Mouse (Mus musculus) right cerebral cortex, postnatal 4 days (tissue): ENCODE results near the gene Ciita.

Experiments
- DNase-seq: peaks from one replicate; pipeline ENCODE4 v3.0.0-alpha.2; 2022

Gene Ciita

DNA sequence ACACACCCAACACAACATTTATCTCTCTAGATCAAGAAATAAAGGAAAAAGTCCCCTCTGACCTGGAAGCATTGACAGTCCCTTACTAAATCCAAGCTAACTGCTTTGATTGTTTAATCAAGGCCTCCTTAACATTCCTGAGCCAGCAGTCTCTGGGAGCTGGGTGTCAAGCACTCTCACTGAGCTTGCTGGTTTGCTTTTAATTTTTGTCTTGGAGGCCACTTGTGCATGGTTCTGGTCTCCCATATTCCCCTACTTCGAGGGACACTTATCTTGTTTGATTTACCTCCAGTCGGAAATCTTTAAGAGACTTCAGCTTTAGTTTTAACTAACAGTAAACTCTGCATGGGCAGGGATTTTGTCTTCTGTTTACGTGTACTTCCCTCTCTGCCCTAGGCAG is 4.9 kb upstream of the Ciita start:
- no peak for DNase-seq

DNA sequence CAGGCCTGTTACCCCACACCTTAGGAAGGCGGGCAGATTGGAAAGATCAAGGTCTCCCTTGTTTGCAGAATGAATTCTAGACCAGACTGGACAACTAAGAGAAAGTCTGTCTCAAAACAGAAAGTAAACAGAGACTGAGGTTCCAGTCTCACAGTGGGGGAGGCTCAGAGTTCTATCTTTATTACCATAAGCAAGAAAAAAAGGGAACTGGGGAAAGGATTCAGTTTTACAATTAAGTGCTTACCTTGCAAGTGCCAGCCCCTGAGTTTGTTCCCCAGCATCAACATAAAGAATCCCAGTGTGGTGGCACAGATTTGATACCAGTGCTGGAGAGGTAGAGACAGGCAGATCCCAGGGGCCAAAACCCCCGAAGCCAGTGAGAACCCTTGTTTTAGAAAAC is 3.9 kb upstream of the Ciita start:
- no peak for DNase-seq

DNA sequence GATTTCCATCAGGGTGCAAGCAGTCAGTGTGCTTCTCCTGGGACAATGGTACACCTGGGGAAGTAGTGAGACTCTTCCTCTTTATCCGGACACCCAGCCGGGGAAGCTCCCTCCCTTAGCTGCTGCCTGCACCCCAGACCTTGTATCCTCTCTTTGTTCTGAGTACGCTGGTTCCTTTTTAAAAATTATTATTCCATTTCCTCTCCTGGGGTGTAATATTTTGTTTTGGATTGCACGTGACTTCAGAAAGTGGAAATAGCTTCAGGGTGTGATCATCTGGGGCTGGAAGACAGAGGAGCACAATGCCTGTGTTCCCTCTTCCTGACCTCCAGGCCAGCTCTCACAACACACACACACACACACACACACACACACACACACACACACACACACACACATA is 2.5 kb downstream of the Ciita start:
- DNase-seq: no peak

DNA sequence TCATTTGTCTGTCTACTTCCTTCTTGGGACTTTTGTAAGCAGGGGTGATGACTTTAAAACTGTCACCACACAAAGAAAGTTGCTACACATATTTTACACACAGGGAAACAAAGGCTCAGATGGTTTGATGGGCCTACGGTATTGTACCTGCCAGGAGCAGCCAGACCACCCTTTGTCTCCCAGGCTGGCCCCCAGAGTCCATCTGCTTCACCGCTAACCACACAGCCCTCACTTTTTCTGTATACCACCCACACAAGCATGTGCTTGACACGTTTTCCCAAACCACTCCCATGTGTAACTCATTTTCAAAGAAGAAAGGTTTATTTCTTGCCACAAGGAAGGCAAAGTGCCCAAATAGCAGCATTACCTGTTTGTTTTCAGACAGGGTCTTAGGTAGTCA is 7.1 kb downstream of the Ciita start:
- no peak for DNase-seq

DNA sequence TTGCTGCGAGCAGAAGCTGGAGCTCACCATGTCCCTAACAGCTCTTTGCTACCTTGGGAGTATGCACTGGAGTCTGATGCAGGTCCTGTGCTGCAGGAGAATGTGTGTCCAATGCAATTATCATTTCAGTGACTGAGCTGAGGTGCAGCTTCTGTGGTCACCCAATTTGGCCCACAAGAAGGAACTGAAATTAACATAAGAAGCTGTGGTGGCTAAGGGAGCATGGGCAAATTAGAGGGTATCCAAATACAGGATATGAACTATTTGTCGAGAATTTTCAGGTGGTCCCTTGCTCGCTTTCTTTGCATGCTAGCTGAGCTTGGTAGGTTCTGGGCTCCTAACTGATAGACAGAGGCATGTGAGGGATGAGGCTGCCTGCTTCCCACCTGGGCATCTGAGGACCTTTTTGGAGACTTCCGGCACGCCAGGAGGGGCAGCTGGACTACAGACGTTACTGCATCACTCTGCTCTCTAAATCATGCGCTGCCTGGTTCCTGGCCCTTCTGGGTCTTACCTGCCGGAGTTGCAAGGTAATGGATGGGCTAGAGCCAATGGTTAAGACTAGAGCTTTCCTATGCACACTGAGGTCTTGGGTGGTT is 8.1 kb downstream of the Ciita start:
- DNase-seq: no peak

DNA sequence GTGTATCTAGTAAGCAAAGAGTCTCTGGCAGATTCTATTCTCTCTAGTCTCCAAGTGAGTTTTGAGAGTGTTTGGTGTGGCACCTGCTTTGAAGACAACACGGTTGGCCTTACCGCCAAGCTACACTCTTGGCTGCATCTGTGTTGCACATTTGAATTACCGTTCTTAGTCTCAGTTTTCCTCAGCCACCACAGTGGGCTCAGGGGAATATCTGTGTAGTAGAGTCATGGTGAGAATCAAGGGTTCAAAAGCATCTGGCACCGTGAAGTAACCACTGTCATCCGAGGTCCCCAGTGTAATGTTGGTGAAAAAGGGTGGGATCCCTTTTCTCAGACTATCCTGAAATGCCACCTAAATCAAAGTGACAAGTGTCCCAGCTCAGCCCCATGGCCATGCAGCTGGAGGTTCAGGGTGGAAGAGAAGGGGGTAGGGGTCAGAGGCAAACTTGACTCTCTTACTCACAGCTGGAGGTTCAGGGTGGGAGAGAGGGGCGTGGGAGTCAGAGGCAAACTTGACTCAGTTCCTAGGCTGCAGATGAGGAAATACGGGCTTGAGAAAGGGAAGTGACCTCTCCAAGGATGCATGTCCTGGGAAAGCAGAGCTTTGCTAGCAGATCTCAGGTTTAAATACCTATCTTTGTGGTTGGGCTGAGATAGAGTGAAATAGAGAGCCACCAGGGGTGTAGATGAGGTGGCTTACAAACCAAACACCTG is 9.1 kb downstream of the Ciita start:
- DNase-seq: no peak

DNA sequence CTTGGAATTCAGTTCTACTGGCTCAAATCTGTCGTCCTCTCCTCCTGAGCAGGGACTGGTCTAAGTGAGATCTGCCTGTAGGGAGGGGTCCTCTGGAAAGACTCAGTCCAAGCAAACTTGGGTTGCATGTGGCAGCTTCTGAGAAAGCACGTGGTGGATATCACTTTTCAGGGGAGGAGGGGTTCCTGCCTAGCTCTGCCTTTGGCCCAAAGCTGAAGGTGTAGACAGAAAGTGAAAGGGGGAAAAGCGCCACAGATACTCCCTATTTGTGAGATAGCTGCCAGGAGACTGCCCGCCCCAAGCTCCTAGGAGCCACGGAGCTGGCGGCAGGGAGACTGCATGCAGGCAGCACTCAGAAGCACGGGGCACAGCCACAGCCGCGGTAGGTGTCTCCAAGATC is 9.6 kb downstream of the Ciita start:
- no peak for DNase-seq

DNA sequence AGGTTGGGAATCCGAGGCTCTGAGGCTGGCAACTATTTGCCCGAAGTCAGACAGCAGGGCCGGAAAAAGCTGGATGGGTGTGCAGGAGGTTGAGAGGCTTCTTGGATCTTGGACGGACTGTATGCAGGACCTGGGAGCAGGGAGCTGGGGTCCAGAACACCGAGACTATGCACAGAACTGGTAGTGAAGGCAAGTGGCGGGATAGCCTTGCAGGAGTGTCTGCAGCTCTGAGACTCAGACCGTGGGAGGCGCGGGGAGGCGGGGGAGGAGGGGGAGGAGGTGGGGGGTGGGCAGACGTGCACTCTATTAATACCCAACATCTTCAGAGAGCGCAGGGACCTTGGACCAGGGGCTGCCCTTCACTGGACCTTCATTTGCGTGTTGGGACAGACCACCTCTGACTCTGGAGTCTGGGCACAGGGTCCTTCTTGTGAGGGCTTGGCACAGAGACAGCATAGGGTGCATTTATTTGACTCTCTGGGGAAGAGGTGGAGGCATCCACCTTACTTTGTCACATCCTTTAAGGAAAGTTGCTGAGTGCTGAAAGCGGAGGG is 10.1 kb downstream of the Ciita start:
- no peak for DNase-seq

DNA sequence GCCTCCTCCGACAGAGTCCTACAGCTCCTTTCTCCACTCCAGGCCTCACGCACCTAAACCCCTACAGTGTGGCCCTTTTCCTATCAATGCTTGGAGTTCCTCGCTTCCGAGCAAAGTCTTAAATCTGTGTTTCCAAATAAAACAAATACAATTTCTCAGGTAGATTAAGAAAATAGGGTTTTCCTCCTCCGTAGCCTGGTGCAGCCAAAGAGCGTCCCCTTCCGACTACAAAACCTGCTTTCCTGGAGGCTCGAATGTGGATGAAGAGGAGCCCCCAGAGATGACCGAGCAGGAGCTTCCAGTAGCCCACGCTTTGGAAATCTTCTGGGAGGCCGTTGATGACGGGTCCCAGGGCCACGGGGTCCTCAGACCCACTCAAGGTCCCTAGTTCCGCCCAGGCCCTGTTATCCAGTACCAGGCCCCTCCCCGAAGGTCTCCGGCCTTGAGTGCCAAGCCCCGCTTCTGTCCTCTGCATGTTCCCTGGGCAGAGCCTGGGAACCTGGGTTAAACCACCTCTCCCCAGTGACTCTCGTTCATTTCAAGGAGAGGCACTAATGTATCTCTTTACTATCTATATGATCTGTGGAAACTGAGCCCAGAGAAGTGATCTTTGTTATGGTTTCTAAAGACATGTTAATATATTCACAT is 10.8 kb downstream of the Ciita start:
- no peak for DNase-seq

DNA sequence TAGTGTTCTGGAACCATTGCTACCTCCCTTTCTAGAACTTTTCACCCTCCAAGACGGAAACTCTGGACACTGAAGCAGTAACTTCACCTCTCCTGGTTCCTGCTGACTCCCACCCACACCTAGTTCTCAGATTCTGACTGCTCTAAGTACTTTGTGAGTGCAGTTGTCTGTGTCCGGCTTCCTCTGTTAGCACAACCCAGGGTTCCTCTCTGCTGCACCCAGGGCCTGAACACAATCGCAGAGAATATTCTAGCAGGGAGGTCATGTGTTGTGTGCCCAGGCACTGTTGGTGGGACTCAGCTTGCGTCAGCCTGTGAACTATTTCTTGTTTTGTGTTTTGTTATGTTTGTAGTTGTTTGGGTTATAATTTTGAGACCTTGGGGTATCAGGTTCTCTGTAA is 11.9 kb downstream of the Ciita start:
- no peak for DNase-seq

DNA sequence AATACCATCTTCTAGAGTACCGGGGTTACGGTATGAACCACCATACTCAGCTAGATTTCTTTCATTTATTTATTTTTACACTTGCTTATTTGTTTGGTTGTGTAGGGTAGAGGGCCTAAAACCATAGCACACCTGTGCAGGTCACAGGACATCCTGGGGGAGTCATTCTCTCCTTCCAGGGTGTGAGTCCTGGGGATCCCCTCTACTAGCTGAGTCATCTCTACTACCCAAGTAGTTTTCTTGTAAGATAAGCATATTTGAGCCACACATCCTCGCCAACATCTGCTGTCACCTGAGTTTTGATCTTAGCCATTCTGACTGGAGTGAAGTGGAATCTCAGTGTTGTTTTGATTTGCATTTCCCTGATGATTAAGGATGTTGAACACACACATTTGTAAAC is 12.7 kb downstream of the Ciita start:
- DNase-seq: no peak

DNA sequence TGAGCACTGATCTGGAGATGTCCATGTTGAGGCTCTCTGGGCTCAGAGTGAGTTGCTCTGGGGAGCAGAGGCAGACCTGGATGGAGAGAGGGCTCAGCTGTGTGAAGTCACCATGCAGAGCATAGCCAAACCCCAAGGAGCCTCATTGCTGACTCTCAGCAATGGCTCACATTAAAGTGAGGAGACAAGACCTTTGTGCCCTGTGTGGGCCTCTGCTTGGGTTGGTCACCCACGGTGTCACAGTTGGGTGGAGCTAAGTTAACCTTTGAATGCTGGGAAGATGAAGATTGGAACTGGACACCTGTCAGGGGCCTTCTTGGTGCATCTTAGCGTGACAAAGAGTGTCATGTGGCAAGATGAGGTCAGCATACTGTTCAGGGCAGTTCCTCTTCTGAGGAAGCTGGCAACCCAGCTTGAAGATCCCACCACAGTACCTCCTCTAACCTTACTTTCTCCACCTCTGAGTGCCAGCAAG is 16.0 kb downstream of the Ciita start:
- no peak for DNase-seq

DNA sequence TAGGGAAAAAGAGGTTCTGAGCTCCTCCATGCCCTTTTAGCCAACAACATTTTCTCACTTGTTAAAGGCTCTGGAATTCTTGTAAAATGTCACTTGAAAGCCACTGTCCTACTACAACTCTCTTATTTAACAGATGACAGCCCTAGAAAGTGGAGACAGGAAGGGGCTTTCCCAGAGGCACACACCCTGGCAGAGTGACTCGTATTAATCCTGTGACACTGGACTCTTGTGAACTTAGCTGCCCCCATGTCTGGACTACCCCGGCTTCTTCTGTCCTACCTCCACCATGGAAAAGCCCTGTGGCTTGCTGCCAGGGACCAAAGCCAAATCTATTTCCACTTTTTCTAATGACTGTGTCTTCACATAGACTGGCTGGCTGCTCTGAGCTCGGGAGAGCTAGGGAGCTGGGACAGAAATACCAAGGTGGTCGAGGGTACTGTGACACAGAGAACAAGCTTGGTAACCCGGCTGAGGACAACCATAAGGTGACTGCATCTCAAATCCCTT is 18.3 kb downstream of the Ciita start:
- DNase-seq: no peak

DNA sequence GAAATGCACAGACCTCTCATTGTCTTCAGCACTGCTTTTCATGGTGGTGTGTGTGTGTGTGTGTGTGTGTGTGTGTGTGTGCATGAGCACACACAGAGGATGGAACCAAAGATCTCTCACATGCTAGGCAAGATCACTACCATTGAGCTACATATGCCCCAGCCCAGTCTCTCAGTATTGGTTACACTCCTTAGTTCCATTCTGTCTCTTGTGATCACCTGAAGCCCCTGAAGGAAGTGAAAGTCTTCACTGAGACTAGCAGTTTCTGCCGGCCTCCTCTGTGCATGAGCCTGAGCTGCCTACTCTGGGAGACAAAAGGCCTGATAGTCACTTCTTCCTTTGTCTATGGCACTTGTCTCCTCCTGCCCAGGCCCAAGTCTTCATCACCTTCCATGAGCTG is 19.3 kb downstream of the Ciita start:
- DNase-seq: no peak

DNA sequence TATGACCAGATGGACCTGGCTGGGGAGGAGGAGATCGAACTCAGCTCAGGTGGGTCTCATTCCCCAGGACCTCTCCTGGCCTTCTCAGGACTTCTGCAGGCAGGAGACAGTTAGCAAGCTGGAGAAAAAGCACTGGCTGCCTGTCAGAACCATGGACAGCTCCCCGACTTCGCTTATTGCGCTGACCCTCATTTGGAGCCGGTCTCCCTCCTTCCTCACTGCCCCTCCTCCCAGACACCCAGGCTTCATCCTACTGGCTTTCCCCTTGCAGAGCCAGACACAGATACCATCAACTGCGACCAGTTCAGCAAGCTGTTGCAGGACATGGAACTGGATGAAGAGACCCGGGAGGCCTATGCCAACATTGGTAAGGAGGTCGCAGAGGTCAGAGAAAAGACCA is 22.0 kb downstream of the Ciita start:
- peak; percentile 38 for DNase-seq

DNA sequence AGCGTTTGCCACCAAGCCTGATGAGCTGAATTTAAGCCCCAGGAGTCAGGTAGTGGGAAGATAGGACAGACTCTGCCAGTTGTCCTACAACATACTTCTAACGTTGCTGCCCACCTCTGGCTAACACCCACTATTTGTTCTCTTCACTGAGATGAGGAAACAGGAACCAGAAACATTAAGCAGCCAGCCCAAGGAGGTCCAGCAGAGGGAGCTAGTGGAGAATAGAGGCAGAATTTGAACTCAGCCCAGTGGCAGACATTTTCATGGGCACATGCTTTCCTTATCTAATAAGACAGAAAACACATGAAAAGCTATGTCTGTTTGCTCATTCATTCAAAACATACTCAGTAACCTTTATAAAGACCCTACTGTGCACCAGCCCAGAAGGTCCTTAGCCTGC is 23.2 kb downstream of the Ciita start:
- DNase-seq: no peak

DNA sequence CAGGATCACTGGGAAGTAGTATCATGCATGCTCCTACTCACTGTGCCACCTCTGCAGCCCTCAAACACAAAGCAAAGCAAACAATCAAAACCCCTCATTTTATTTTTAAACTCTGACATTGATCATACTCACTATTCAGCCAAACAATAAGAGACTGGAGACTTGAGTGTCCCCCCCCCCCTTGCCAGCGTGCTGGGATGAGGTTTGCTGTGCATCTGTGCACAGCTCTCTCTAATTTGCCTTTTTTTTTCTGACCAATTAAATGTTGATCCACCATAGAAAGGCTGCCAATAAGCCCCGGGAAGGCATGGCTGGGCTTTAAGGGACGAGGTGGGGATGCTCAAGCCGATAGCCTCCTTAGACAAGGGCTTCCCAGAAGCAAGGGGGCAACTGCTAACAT is 27.6 kb downstream of the Ciita start:
- no peak for DNase-seq

DNA sequence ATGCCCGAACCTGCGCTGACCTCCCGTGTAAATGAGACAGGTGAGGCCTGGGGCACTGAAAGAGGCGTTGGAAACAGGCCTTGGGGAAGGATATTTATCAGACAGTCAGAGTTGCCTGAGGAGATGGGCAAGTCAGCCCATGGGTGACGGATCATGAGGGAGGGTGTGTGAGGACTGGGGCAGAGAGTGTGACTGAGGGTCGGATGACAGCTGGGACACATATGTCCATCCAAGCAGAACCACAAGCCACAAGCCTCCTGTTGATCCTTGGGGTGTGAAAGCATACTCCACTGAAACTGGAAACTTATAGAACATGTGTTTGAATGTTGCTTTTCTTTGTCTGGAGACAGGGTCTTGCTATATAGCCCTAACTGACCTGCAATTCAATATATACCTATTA is 28.8 kb downstream of the Ciita start:
- DNase-seq: no peak

DNA sequence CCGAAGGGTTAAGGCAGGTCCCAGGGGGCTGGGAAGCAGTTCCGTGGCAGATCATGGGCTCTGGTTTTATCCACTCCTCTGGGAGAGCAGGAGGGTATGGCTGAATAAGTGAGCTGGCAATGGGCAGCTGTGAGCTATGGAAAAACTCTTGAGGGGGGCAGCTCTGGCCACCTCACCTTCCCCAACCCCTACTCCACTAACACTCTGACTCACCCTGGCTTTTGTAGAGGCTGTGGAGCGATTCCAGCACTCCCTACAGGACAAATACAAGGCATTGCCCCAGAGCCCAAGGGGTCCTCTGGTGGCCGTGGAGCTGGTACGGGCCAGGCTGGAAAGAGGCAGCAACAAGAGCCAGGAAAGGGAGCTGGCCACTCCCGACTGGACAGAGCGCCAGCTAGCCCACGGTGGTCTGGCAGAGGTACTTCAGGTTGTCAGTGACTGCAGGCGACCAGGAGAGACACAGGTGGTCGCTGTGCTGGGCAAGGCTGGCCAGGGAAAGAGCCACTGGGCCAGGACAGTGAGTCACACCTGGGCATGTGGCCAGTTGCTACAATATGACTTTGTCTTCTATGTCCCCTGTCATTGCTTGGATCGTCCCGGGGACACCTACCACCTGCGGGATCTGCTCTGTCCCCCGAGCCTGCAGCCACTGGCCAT is 30.7 kb downstream of the Ciita start:
- DNase-seq: no peak

DNA sequence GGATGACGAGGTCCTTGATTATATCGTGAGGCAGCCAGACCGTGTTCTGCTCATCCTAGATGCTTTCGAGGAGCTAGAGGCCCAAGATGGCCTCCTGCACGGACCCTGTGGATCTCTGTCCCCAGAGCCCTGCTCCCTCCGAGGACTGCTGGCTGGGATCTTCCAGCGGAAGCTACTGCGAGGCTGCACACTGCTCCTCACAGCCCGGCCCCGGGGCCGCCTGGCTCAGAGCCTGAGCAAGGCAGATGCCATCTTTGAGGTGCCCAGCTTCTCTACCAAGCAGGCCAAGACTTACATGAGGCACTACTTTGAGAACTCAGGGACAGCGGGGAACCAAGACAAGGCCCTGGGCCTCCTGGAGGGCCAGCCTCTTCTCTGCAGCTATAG is 31.3 kb downstream of the Ciita start:
- no peak for DNase-seq

DNA sequence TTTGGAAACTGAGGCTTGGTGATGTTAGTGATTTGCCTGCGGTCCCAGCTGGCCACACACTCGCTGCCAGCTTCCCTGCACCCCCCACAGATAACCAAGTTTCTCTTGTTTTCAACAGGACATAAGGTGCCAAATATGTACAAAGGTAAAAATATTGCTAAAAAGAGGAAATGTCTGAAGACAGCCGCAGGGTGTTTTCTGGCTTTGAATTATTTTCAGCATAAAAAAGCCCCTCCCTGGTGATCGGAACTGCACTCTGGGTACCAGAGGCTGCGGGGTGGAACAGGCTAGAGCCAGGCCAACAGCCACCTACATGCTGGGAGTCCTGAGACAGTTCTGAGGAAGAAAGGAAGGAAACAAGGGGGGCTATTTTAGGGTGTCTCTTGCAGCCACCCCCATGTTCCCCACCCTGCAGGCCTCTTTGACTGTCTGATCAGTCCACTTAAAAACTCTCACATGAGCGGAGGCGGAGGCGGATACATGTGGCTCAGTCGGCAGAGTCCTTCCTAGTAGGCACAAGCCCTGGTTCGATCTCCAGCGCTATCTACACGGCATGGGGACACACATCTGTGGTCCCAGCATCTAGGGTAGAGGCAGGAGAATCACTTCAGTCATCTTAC is 36.2 kb downstream of the Ciita start:
- no peak for DNase-seq

DNA sequence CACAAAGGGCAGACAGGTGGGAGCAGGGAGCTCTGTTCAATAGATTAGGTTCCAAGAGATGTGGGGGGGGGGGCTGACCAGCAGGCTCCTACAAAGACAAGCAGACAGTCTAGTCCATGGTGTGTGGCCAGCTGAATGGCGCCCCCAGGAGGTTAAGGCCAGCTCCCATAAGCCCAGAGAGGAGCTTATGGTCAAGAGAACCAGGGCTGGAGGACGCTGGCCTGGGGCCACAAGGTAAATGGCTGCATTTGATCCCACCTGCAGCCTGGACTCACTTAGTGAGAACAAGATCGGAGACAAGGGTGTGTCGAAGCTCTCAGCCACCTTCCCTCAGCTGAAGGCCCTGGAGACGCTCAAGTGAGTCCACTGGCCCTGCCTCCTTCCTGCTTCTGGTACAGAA is 38.2 kb downstream of the Ciita start:
- no peak for DNase-seq
